Mouse (Mus musculus): ENCODE results near the gene Ror1. TPM values are rescaled to one million over a fixed set of nuclear protein-coding genes. Genes with fewer than 3 reads are reported as not detected.

The Ror1 gene
- total and polyA plus RNA-seq, 3 experiments = 0.05 TPM; not detected in 2

DNA sequence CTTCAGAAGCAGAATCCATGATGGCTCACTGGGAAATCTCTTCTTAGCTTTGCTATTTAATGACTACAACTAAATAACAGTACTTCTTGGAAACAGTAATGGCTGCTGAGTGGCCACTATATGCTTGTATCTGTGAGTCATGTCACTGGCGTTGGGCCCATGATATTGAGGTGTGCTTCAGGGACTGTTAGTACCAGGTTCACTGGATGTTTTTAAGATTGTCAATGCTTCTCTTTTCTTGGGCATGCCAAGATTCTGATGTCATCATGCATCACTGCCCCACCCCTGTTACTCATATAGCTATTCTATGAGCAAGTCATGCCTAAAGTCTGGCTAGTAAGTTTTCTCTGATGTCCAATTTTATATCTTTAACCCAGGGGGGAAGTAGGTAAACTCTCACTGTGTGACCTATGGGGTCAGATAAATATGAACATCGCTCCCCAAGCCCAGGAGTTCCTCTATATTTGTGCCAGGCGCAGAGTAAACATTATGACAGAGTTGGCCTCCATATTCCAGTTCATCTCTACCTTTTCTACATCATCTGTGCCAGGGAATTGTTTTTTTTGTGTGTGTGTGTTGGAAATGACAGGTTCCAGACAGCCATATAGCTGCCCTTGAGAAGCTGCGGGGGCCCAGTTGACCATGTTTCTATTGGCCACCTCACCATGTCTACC, 178.4 kb downstream of the Ror1 start:
- no peak overlapping the region for H3K4me3 ChIP-seq (ENCODE audit: low read depth, low read length)
- peaks cover 9% of the 10 kb centered on the region; the same call in 1 of the 2 replicates for H3K9me3 ChIP-seq (replicated peaks)
- no peaks in the 10 kb centered on the region for H3K4me1 ChIP-seq (ENCODE audit: insufficient read depth, low read depth, low read length)
- no peaks in the 10 kb centered on the region for H3K36me3 ChIP-seq (replicated peaks)
- TF ChIP-seq POLR2AphosphoS5 (IDR thresholded peaks at IDR 0.05; ENCODE audit: insufficient replicate concordance, low read depth, low read length) = no peak
- no peak for TF ChIP-seq GATA2 (IDR thresholded peaks at IDR 0.05; ENCODE audit: borderline replicate concordance, low read depth, low read length)
- no peak for TF ChIP-seq TAL1 (conservative IDR thresholded peaks at IDR 0.05; ENCODE audit: low read depth, low read length)
- TF ChIP-seq CTCF (IDR thresholded peaks at IDR 0.05; ENCODE audit: low read depth, low read length) = no peak
- TF ChIP-seq GATA1 (IDR thresholded peaks at IDR 0.05; ENCODE audit: borderline replicate concordance, low read length) = no peak
- no peaks in the 10 kb centered on the region for H3K27me3 ChIP-seq (ENCODE audit: insufficient read depth, low read length)
- ATAC-seq (ENCODE audit: extremely low read depth, insufficient number of reproducible peaks, low FRiP score, poor library complexity, severe bottlenecking) = no peak
- no peak for DNase-seq (ENCODE audit: low spot score)

DNA sequence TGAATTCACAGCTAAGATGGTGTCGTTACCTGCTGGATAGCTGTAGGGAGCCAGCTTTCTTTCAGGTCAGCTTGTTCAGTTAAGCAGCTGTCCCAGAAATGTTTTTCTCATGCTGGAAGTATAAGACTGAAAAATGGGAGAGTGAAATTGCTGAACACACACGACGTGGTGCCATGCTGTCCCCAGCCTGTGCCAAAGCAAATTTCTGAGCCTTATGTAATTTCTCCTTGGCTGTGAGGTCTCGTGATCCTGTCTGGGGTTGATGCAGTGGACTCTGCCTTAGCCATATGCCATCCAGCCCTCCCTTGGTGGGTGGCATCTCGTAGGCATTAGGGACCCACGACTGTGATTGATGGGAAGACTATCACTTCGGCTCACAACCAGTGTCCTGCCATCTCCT, 180.9 kb downstream of the Ror1 start:
- no peaks in the 10 kb centered on the region for H3K4me1 ChIP-seq (ENCODE audit: insufficient read depth, low read depth, low read length)
- DNase-seq (ENCODE audit: low spot score) (no peak), ATAC-seq (ENCODE audit: extremely low read depth, insufficient number of reproducible peaks, low FRiP score, poor library complexity, severe bottlenecking) (no peak)
- peaks cover 9% of the 10 kb centered on the region; the same call in 1 of the 2 replicates for H3K9me3 ChIP-seq (replicated peaks)
- H3K4me3 ChIP-seq (ENCODE audit: low read depth, low read length) = no peak overlapping the region
- no peak for TF ChIP-seq POLR2AphosphoS5 (IDR thresholded peaks at IDR 0.05; ENCODE audit: insufficient replicate concordance, low read depth, low read length)
- TF ChIP-seq CTCF (IDR thresholded peaks at IDR 0.05; ENCODE audit: low read depth, low read length) = no peak
- no peak for TF ChIP-seq GATA2 (IDR thresholded peaks at IDR 0.05; ENCODE audit: borderline replicate concordance, low read depth, low read length)
- no peak for TF ChIP-seq GATA1 (IDR thresholded peaks at IDR 0.05; ENCODE audit: borderline replicate concordance, low read length)
- no peak for TF ChIP-seq TAL1 (conservative IDR thresholded peaks at IDR 0.05; ENCODE audit: low read depth, low read length)
- H3K36me3 ChIP-seq (replicated peaks) = no peaks in the 10 kb centered on the region
- H3K27me3 ChIP-seq (ENCODE audit: insufficient read depth, low read length) = no peaks in the 10 kb centered on the region

DNA sequence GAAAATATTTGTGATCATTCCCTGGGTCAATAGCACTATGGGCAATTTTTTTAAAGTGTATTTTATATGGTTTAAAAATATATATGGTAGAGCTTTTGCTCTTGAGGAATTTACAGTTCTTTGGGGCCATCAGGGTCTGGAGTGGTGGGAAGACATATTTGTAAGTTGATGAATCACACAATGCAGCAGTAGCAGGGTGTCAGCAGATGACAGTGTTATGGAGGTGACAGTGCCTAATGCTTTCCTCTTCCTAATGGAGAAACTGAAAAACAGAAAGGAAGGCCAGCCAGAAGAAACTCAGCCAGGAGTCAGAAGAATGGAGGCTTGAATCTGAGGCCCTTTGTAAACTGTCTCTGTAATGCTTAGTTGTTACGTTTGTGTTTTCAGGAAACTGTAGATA, 181.4 kb downstream of the Ror1 start:
- H3K27me3 ChIP-seq (ENCODE audit: insufficient read depth, low read length) = no peaks in the 10 kb centered on the region
- H3K9me3 ChIP-seq (replicated peaks) = peaks cover 6% of the 10 kb centered on the region; the same call in 1 of the 2 replicates
- H3K4me3 ChIP-seq (ENCODE audit: low read depth, low read length) = no peak overlapping the region
- TF ChIP-seq TAL1 (conservative IDR thresholded peaks at IDR 0.05; ENCODE audit: low read depth, low read length) (no peak), POLR2AphosphoS5 (IDR thresholded peaks at IDR 0.05; ENCODE audit: insufficient replicate concordance, low read depth, low read length) (no peak), GATA1 (IDR thresholded peaks at IDR 0.05; ENCODE audit: borderline replicate concordance, low read length) (no peak), CTCF (IDR thresholded peaks at IDR 0.05; ENCODE audit: low read depth, low read length) (no peak), GATA2 (IDR thresholded peaks at IDR 0.05; ENCODE audit: borderline replicate concordance, low read depth, low read length) (no peak)
- H3K4me1 ChIP-seq (ENCODE audit: insufficient read depth, low read depth, low read length) = no peaks in the 10 kb centered on the region
- ATAC-seq (ENCODE audit: extremely low read depth, insufficient number of reproducible peaks, low FRiP score, poor library complexity, severe bottlenecking) = no peak
- no peaks in the 10 kb centered on the region for H3K36me3 ChIP-seq (replicated peaks)
- DNase-seq (ENCODE audit: low spot score) = no peak

DNA sequence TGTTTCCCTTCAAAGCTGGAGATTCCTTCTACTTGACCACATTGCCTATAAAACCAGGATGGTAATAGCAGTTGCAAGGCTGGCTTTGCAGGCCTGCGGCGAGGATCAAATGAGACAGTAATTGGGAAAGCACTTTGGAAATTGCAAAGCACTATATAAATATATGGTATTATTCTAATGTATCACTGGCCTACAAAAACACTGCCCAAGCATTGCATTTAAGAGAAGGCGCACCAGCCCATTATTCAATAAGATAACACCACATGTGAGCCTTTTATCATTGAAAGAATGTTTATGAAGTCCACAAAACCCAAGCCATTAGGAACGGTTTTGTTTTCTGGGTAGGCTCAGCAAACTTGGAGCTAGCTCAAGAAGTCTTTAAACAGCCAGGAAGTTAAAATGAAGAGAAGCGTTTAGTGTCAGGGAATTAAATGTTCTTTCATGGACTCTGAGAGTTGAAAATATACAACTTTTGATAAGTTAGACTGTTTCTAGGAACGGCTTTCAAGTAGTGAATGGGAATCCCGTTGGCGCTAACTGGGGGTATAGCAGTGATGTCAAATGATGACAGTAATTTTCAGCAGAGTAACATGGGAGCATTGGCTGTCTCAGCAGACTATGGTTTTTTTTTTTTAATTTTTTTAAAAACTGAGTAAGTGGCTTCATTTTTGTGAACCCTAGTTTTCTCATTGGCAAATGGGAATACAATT, 187.7 kb downstream of the Ror1 start:
- no peak for DNase-seq (ENCODE audit: low spot score)
- no peak overlapping the region for H3K4me3 ChIP-seq (ENCODE audit: low read depth, low read length)
- no peaks in the 10 kb centered on the region for H3K36me3 ChIP-seq (replicated peaks)
- no peaks in the 10 kb centered on the region for H3K27me3 ChIP-seq (ENCODE audit: insufficient read depth, low read length)
- ATAC-seq (ENCODE audit: extremely low read depth, insufficient number of reproducible peaks, low FRiP score, poor library complexity, severe bottlenecking) = no peak
- TF ChIP-seq CTCF (IDR thresholded peaks at IDR 0.05; ENCODE audit: low read depth, low read length) (no peak), TAL1 (conservative IDR thresholded peaks at IDR 0.05; ENCODE audit: low read depth, low read length) (no peak), GATA2 (IDR thresholded peaks at IDR 0.05; ENCODE audit: borderline replicate concordance, low read depth, low read length) (no peak), GATA1 (IDR thresholded peaks at IDR 0.05; ENCODE audit: borderline replicate concordance, low read length) (no peak), POLR2AphosphoS5 (IDR thresholded peaks at IDR 0.05; ENCODE audit: insufficient replicate concordance, low read depth, low read length) (no peak)
- H3K4me1 ChIP-seq (ENCODE audit: insufficient read depth, low read depth, low read length) = no peaks in the 10 kb centered on the region
- H3K9me3 ChIP-seq (replicated peaks) = peaks cover 9% of the 10 kb centered on the region

DNA sequence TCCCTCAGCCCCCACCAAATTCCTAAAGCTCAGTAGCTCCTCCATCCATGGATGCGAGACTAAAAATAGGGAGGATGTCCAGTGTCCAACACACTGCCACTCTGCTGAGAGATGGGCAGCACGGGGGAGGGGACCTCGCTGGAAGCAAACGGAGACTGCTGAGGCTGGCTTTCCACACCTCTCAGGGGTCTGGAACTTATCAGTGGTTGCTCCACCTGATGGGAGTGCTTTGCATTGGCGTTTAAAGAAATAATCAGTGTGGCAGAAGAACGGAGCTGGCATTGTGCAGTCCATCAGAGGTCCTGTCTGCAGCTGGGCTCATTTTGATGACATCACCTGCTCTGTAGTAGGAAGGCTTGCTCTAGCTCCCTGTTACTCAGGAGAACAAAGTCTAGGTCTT, 188.9 kb downstream of the Ror1 start:
- H3K36me3 ChIP-seq (replicated peaks) = no peaks in the 10 kb centered on the region
- peaks cover 9% of the 10 kb centered on the region for H3K9me3 ChIP-seq (replicated peaks)
- ATAC-seq (ENCODE audit: extremely low read depth, insufficient number of reproducible peaks, low FRiP score, poor library complexity, severe bottlenecking) = no peak
- no peaks in the 10 kb centered on the region for H3K4me1 ChIP-seq (ENCODE audit: insufficient read depth, low read depth, low read length)
- no peak for DNase-seq (ENCODE audit: low spot score)
- H3K4me3 ChIP-seq (ENCODE audit: low read depth, low read length) = no peak overlapping the region
- no peaks in the 10 kb centered on the region for H3K27me3 ChIP-seq (ENCODE audit: insufficient read depth, low read length)
- TF ChIP-seq CTCF (IDR thresholded peaks at IDR 0.05; ENCODE audit: low read depth, low read length) (no peak), GATA2 (IDR thresholded peaks at IDR 0.05; ENCODE audit: borderline replicate concordance, low read depth, low read length) (no peak), GATA1 (IDR thresholded peaks at IDR 0.05; ENCODE audit: borderline replicate concordance, low read length) (no peak), TAL1 (conservative IDR thresholded peaks at IDR 0.05; ENCODE audit: low read depth, low read length) (no peak), POLR2AphosphoS5 (IDR thresholded peaks at IDR 0.05; ENCODE audit: insufficient replicate concordance, low read depth, low read length) (no peak)

DNA sequence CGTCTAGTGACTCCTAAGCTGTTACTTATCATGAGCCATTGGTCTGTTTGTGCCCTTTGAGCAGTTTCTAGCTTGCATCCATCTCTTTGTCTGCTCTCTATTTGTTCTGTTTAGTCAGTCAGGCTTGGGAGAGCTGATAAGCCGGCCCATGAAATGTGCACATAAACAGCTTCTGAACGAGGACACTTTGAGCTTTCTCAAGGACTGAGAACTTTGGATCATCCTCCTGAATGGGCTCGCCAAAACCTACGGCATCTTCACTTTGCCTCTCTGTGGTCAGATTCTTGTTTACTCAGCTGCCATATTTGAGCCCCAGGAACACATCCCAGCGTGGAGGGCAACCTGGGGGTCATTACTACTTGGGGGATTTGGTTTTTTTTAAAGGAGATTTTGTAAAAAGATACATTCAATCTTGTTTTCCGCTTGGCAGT, 190.5 kb downstream of the Ror1 start:
- DNase-seq (ENCODE audit: low spot score) (no peak), ATAC-seq (ENCODE audit: extremely low read depth, insufficient number of reproducible peaks, low FRiP score, poor library complexity, severe bottlenecking) (no peak)
- H3K4me1 ChIP-seq (ENCODE audit: insufficient read depth, low read depth, low read length) = no peaks in the 10 kb centered on the region
- TF ChIP-seq TAL1 (conservative IDR thresholded peaks at IDR 0.05; ENCODE audit: low read depth, low read length) (no peak), CTCF (IDR thresholded peaks at IDR 0.05; ENCODE audit: low read depth, low read length) (no peak)
- peaks cover 9% of the 10 kb centered on the region for H3K9me3 ChIP-seq (replicated peaks)
- no peaks in the 10 kb centered on the region for H3K27me3 ChIP-seq (ENCODE audit: insufficient read depth, low read length)
- H3K36me3 ChIP-seq (replicated peaks) = no peaks in the 10 kb centered on the region
- no peak overlapping the region for H3K4me3 ChIP-seq (ENCODE audit: low read depth, low read length)
